ENCODE assay signal across 14 mouse cellular contexts in the genomic region with DNA sequence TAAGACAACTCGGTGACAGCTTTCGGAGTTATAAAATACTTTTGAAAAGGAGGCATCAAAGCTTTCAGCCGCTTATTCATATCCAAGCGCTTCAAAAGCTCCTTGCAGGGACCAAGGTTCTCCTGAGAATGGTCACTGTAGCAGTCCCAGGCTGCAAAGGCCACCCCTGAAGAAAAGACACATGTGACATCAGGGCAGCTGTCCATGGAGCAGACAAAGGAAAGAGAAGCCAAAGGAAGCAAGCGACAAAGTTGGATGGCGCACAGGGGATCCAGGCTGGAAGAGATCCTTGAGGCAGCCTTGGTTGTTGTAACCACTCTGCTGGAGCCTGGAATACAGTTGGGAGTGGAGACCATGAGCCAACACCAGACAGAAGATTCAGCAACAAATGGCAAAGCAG. TPM values are rescaled to one million over a fixed set of nuclear protein-coding genes. Genes with fewer than 3 reads are reported as not detected.
DNase-seq lines count a peak whose midpoint lies in the region; ATAC-seq and TF ChIP-seq lines count a peak whose summit lies in the region.
"Had no signal": no experiment of that assay in that cellular context is flagged by ENCODE, and none has a peak within 500 bp of the region (broad histone marks: within the 10 kb centered on the region; RNA-seq: fewer than 3 reads in every experiment).

No protein-coding gene starts in this region.

- no peak overlapping the region for H3K4me2 ChIP-seq in forebrain, postnatal 0 days (ENCODE audit: low read depth)
- no peak overlapping the region for H3K4me2 ChIP-seq in forebrain, embryonic 11.5 days (ENCODE audit: low read depth, low read length, severe bottlenecking)
- H3K4me2 ChIP-seq: limb, embryonic 13.5 days; lung, embryonic 15.5 days had no signal

- WGBS in forebrain, postnatal 0 days = 33% methylated on average over 6 of the region's 6 CpGs
- WGBS in forebrain, embryonic 11.5 days = 61% methylated on average over 6 of the region's 6 CpGs

- no peak overlapping the region for H3K27ac ChIP-seq in forebrain, postnatal 0 days (ENCODE audit: low read depth, low read length)
- H3K27ac ChIP-seq in forebrain, embryonic 11.5 days (ENCODE audit: low read depth, low read length) = no peak overlapping the region
- H3K27ac ChIP-seq: limb, embryonic 13.5 days; lung, embryonic 15.5 days; stomach, postnatal 0 days had no signal

- no peaks in the 10 kb centered on the region for H3K36me3 ChIP-seq in forebrain, postnatal 0 days (ENCODE audit: insufficient read depth)
- H3K36me3 ChIP-seq in forebrain, embryonic 11.5 days (ENCODE audit: control insufficient read depth, insufficient read depth, low read length) = no peaks in the 10 kb centered on the region
- H3K36me3 ChIP-seq: limb, embryonic 13.5 days; lung, embryonic 15.5 days had no signal

- no peak for DNase-seq in forebrain, postnatal 0 days
- no peak for DNase-seq in forebrain, embryonic 11.5 days (ENCODE audit: low spot score)
- DNase-seq in kidney, postnatal 4 days = peak; percentile 29 to 53
- no peak for DNase-seq in kidney, adult 18-20 months
- peak; percentile 39 for DNase-seq in cerebellum, adult 9-10 months
- DNase-seq in heart, postnatal 10 days = peak; percentile 60 to 63
- DNase-seq in thymus, postnatal 0 days (ENCODE audit: low spot score) = no peak
- DNase-seq: kidney, adult 11 months; layer of hippocampus, postnatal 36 days had no signal

- H3K9ac ChIP-seq in forebrain, postnatal 0 days = no peak overlapping the region
- no peak overlapping the region for H3K9ac ChIP-seq in forebrain, embryonic 11.5 days (ENCODE audit: low read length)
- H3K9ac ChIP-seq: limb, embryonic 13.5 days; lung, embryonic 15.5 days had no signal

- H3K4me1 ChIP-seq in forebrain, postnatal 0 days (ENCODE audit: insufficient read depth) = no peaks in the 10 kb centered on the region
- H3K4me1 ChIP-seq in forebrain, embryonic 11.5 days (replicated peaks; ENCODE audit: control insufficient read depth, insufficient read depth, low read length) = 0 out of 2 replicates have a peak, but pooled peaks cover 4% of the 10 kb centered on the region

- peak; percentile 36; the same call in 1 of the 2 replicates for ATAC-seq in forebrain, postnatal 0 days
- ATAC-seq in forebrain, embryonic 11.5 days (replicated peaks; ENCODE audit: low FRiP score) = no peak

- intact Hi-C loops in heart, postnatal 10 days (cut with DNase I) = no loop called here

- H3K27me3 ChIP-seq in forebrain, postnatal 0 days (ENCODE audit: insufficient read depth, low read length) = no peaks in the 10 kb centered on the region
- H3K27me3 ChIP-seq in forebrain, embryonic 11.5 days (ENCODE audit: control insufficient read depth, insufficient read depth, low read length) = no peaks in the 10 kb centered on the region; the same call in 1 of the 2 replicates
- H3K27me3 ChIP-seq: lung, embryonic 15.5 days had no signal

- TF ChIP-seq CTCF in forebrain, postnatal 0 days (IDR thresholded peaks at IDR 0.05; ENCODE audit: low read depth) = no peak

- no peaks in the 10 kb centered on the region for H3K9me3 ChIP-seq in forebrain, postnatal 0 days (ENCODE audit: low read length)
- H3K9me3 ChIP-seq in forebrain, embryonic 11.5 days (ENCODE audit: control insufficient read depth, low read length) = no peaks in the 10 kb centered on the region
- H3K9me3 ChIP-seq: limb, embryonic 13.5 days; lung, embryonic 15.5 days had no signal

- H3K4me3 ChIP-seq in forebrain, postnatal 0 days (ENCODE audit: low read depth, low read length) = no peak overlapping the region
- no peak overlapping the region for H3K4me3 ChIP-seq in forebrain, embryonic 11.5 days (ENCODE audit: low read depth, low read length)
- H3K4me3 ChIP-seq: limb, embryonic 13.5 days; lung, embryonic 15.5 days; myocyte had no signal

RNA-seq across cellular contexts. Expression of a gene that starts 10.3 kb away (rescaled TPM):
- 8.9 and 9.2 TPM in 2 replicates for total RNA-seq in forebrain, postnatal 0 days (2014; rRNA removed)
- 3.6 and 4.7 TPM in 2 replicates for polyA plus RNA-seq in forebrain, postnatal 0 days (2015; fragmentation: Nextera tagmentation; extraction: Ambion mirVana)
- polyA plus RNA-seq in forebrain, embryonic 11.5 days (2014; fragmentation: Nextera tagmentation; extraction: Ambion mirVana) = 4.8 TPM in 2 replicates
- under 1 TPM in 1 of 2 experiments, not detected in 1; 0.10 TPM for total RNA-seq in heart, postnatal 10 days (2021)
- 0.95 and 1.2 TPM in 2 replicates for polyA plus RNA-seq in thymus, postnatal 0 days (2015; fragmentation: Nextera tagmentation; extraction: Ambion mirVana)
- total RNA-seq: common myeloid progenitor, adult 5-6 weeks had no signal
- polyA plus RNA-seq: myocyte had no signal

Comparison
In these comparisons a context has a peak if more than half of its experiments do, and no peak if none do; other contexts are left out.
1. DNase-seq: peak in kidney, postnatal 4 days (2 of 2), cerebellum, adult 9-10 months (single experiment) and heart, postnatal 10 days (2 of 2); none in forebrain, postnatal 0 days (single experiment), forebrain, embryonic 11.5 days (single experiment), kidney, adult 18-20 months (single experiment) and thymus, postnatal 0 days (single experiment).